Mouse (Mus musculus): ENCODE data around the gene Fam3c.

Gene Fam3c

GRCm38 (mm10) chr6:22351551-22351950 is 4.5 kb downstream of the Fam3c start:
- no peak for DNase-seq

- DNase-seq = no peak
Measured at GRCm38 (mm10) chr6:22350239-22350571, 5.8 kb downstream of the Fam3c start.

GRCm38 (mm10) chr6:22349531-22350238 is 6.4 kb downstream of the Fam3c start:
- DNase-seq = no peak

GRCm38 (mm10) chr6:22348975-22349374 is 7.1 kb downstream of the Fam3c start:
- no peak for DNase-seq

GRCm38 (mm10) chr6:22348130-22348529 is 7.9 kb downstream of the Fam3c start:
- peak in 1 of 2 experiments; percentile 7 for DNase-seq

GRCm38 (mm10) chr6:22347132-22347902 is 8.7 kb downstream of the Fam3c start:
- no peak for DNase-seq

- DNase-seq = no peak
Measured at GRCm38 (mm10) chr6:22344443-22344842, 11.6 kb downstream of the Fam3c start.

GRCm38 (mm10) chr6:22343706-22344105 is 12.3 kb downstream of the Fam3c start:
- no peak for DNase-seq

GRCm38 (mm10) chr6:22343292-22343691 is 12.8 kb downstream of the Fam3c start:
- DNase-seq = no peak

- DNase-seq = no peak
Measured at GRCm38 (mm10) chr6:22340779-22341178, 15.3 kb downstream of the Fam3c start.

- no peak for DNase-seq
Measured at GRCm38 (mm10) chr6:22339763-22340542, 16.1 kb downstream of the Fam3c start.

GRCm38 (mm10) chr6:22332548-22332947 is 23.5 kb downstream of the Fam3c start:
- DNase-seq = no peak

- no peak for DNase-seq
Measured at GRCm38 (mm10) chr6:22330169-22330960, 25.7 kb downstream of the Fam3c start.

- DNase-seq = no peak
Measured at GRCm38 (mm10) chr6:22327931-22328330, 28.1 kb downstream of the Fam3c start.

- DNase-seq = no peak
Measured at GRCm38 (mm10) chr6:22327091-22327490, 29.0 kb downstream of the Fam3c start.

GRCm38 (mm10) chr6:22326289-22326688 is 29.8 kb downstream of the Fam3c start:
- DNase-seq = no peak

- DNase-seq = peak; percentile 67 to 74
Measured at GRCm38 (mm10) chr6:22325364-22326072, 30.5 kb downstream of the Fam3c start.

GRCm38 (mm10) chr6:22298059-22298458 is 58.0 kb downstream of the Fam3c start:
- no peak for DNase-seq

GRCm38 (mm10) chr6:22297028-22297427 is 59.0 kb downstream of the Fam3c start:
- no peak for DNase-seq

- DNase-seq = no peak
Measured at GRCm38 (mm10) chr6:22293922-22294321, 62.1 kb downstream of the Fam3c start.

- no peak for DNase-seq
Measured at GRCm38 (mm10) chr6:22292056-22292455, 64.0 kb downstream of the Fam3c start.

- no peak for DNase-seq
Measured at GRCm38 (mm10) chr6:22290790-22291189, 65.3 kb downstream of the Fam3c start.
